Mouse (Mus musculus) MEL (cell line): Measurements from ENCODE around the gene Eef1akmt2. TPM values are rescaled to one million over a fixed set of nuclear protein-coding genes. Genes with fewer than 3 reads are reported as not detected.

Source experiments
- DNase-seq: peaks from one replicate; pipeline ENCODE4 v3.0.0; 2011; ENCODE audit warnings: low read depth, low spot score
- H3K27ac ChIP-seq: 2 replicates; pipeline ENCODE4 v1.5.1; 2012; ENCODE audit warnings: low read depth, mild to moderate bottlenecking, control low read depth, low read length, moderate library complexity; ENCODE audit not compliant: control insufficient read depth
- H3K27me3 ChIP-seq, 2 experiments: fragments of 150-350 bp in 1 of 2; sonication (generic) in 1 of 2; 2 replicates each; pipeline ENCODE4 v1.6.1; 2012; ENCODE audit warnings: low read length in 2 of 2, mild to moderate bottlenecking in 2 of 2, improper control_type of control experiment in 1 of 2, moderate library complexity in 1 of 2; ENCODE audit not compliant: insufficient read depth in 2 of 2, control insufficient read depth in 1 of 2
- H3K36me3 ChIP-seq, 2 experiments: 2 replicates each; pipeline ENCODE4 v1.6.1; 2012 to 2014; ENCODE audit warnings: low read length in 2 of 2, improper control_type of control experiment in 1 of 2, inconsistent platforms in 1 of 2, mild to moderate bottlenecking in 1 of 2; ENCODE audit not compliant: insufficient read depth in 2 of 2, control insufficient read depth in 1 of 2
- H3K4me1 ChIP-seq, 2 experiments: fragments of 150-350 bp in 1 of 2; sonication (generic) in 1 of 2; 2 replicates each; pipeline ENCODE4 v1.6.1; 2012; ENCODE audit warnings: low read length in 2 of 2, improper control_type of control experiment in 1 of 2, mild to moderate bottlenecking in 1 of 2; ENCODE audit not compliant: insufficient read depth in 2 of 2, control insufficient read depth in 1 of 2
- H3K4me3 ChIP-seq, 2 experiments: fragments of 150-350 bp in 1 of 2; sonication (generic) in 1 of 2; 2 replicates each; pipeline ENCODE4 v1.5.1; 2012; ENCODE audit warnings: low read depth in 2 of 2, low read length in 2 of 2, mild to moderate bottlenecking in 2 of 2, moderate library complexity in 2 of 2, control low read depth in 1 of 2, improper control_type of control experiment in 1 of 2; ENCODE audit not compliant: control insufficient read depth in 1 of 2, insufficient read depth in 1 of 2
- H3K79me2 ChIP-seq: 2 replicates; pipeline ENCODE4 v1.6.1; 2012; ENCODE audit warnings: mild to moderate bottlenecking, low read length, moderate library complexity; ENCODE audit not compliant: control insufficient read depth, poor library complexity, insufficient read depth
- H3K9ac ChIP-seq: 2 replicates; pipeline ENCODE4 v1.6.1; 2012; ENCODE audit warnings: low read depth, mild to moderate bottlenecking, control low read depth, low read length, moderate library complexity; ENCODE audit not compliant: control insufficient read depth, poor library complexity, severe bottlenecking
- H3K9me3 ChIP-seq: fragments of 150-350 bp; sonication (generic); replicated peaks from 2 replicates; pipeline ENCODE4 v1.6.1; 2012; ENCODE audit warnings: mild to moderate bottlenecking, low read length, improper control_type of control experiment, moderate library complexity; ENCODE audit not compliant: insufficient read depth
- BHLHE40 ChIP-seq: IDR thresholded peaks from 2 replicates; pipeline ENCODE4 v1.6.1; 2012; ENCODE audit warnings: low read depth, mild to moderate bottlenecking, inconsistent platforms, low read length, improper control_type of control experiment, borderline replicate concordance
- CHD2 ChIP-seq: IDR thresholded peaks from 2 replicates; pipeline ENCODE4 v1.6.1; 2011; ENCODE audit warnings: low read length, improper control_type of control experiment
- CTCF ChIP-seq, 3 experiments: IDR thresholded peaks in 2 of 3; conservative IDR thresholded peaks in 1 of 3; 2 replicates each; pipeline ENCODE4 v1.5.1; 2011 to 2012; ENCODE audit warnings: low read length in 3 of 3, low read depth in 2 of 3, mild to moderate bottlenecking in 2 of 3, improper control_type of control experiment in 1 of 3, inconsistent platforms in 1 of 3, mixed read lengths in 1 of 3, moderate library complexity in 1 of 3; ENCODE audit not compliant: control insufficient read depth in 1 of 3, insufficient read depth in 1 of 3, poor library complexity in 1 of 3, severe bottlenecking in 1 of 3
- ELF1 ChIP-seq: IDR thresholded peaks from 2 replicates; pipeline ENCODE4 v1.6.1; 2014; ENCODE audit warnings: low read depth, mild to moderate bottlenecking, inconsistent platforms, low read length, improper control_type of control experiment, moderate library complexity
- ETS1 ChIP-seq: IDR thresholded peaks from 2 replicates; pipeline ENCODE4 v1.6.1; 2012; ENCODE audit warnings: low read depth, mild to moderate bottlenecking, inconsistent platforms, low read length, improper control_type of control experiment, moderate library complexity
- GABPA ChIP-seq: IDR thresholded peaks from 2 replicates; pipeline ENCODE4 v1.6.1; 2012; ENCODE audit warnings: low read depth, mild to moderate bottlenecking, inconsistent platforms, low read length, improper control_type of control experiment, moderate library complexity
- GATA1 ChIP-seq: IDR thresholded peaks from 2 replicates; pipeline ENCODE4 v1.6.1; 2011; ENCODE audit warnings: low read depth, low read length, improper control_type of control experiment
- HCFC1 ChIP-seq: IDR thresholded peaks from 2 replicates; pipeline ENCODE4 v1.6.1; 2012; ENCODE audit warnings: low read depth, mild to moderate bottlenecking, inconsistent platforms, low read length, improper control_type of control experiment, moderate library complexity
- KAT2A ChIP-seq: conservative IDR thresholded peaks from 2 replicates; pipeline ENCODE4 v1.6.1; 2012; ENCODE audit warnings: low read depth, low read length, improper control_type of control experiment, inconsistent platforms
- MAZ ChIP-seq: IDR thresholded peaks from 2 replicates; pipeline ENCODE4 v1.6.1; 2012; ENCODE audit warnings: low read depth, mild to moderate bottlenecking, inconsistent platforms, low read length, improper control_type of control experiment
- MEF2A ChIP-seq: IDR thresholded peaks from 2 replicates; pipeline ENCODE4 v1.6.1; 2014; ENCODE audit warnings: low read depth, mild to moderate bottlenecking, inconsistent platforms, low read length, improper control_type of control experiment; ENCODE audit not compliant: poor library complexity, insufficient replicate concordance, severe bottlenecking; ENCODE audit errors: extremely low read depth
- MYB ChIP-seq: IDR thresholded peaks from 2 replicates; pipeline ENCODE4 v1.6.1; 2011; ENCODE audit warnings: mild to moderate bottlenecking, low read depth, low read length, improper control_type of control experiment
- MYC ChIP-seq: IDR thresholded peaks from 2 replicates; pipeline ENCODE4 v1.6.1; 2011; ENCODE audit warnings: low read depth, mild to moderate bottlenecking, low read length, improper control_type of control experiment, moderate library complexity
- NELFE ChIP-seq: IDR thresholded peaks from 2 replicates; pipeline ENCODE4 v1.6.1; 2011; ENCODE audit warnings: low read depth, low read length, improper control_type of control experiment
- POLR2A ChIP-seq, 2 experiments: IDR thresholded peaks; 2 replicates each; pipeline ENCODE4 v1.6.1; 2011 to 2012; ENCODE audit warnings: low read length in 2 of 2, mild to moderate bottlenecking in 2 of 2, control low read depth in 1 of 2, improper control_type of control experiment in 1 of 2, low read depth in 1 of 2, moderate library complexity in 1 of 2; ENCODE audit not compliant: control insufficient read depth in 1 of 2, insufficient read depth in 1 of 2, poor library complexity in 1 of 2
- POLR2AphosphoS2 ChIP-seq: IDR thresholded peaks from 2 replicates; pipeline ENCODE4 v1.6.1; 2011; ENCODE audit warnings: low read length, improper control_type of control experiment
- POLR2AphosphoS5 ChIP-seq: IDR thresholded peaks from 2 replicates; pipeline ENCODE4 v1.6.1; 2012; ENCODE audit warnings: low read depth, borderline replicate concordance, mild to moderate bottlenecking, inconsistent platforms, low read length, moderate library complexity, mixed read lengths
- RAD21 ChIP-seq: IDR thresholded peaks from 2 replicates; pipeline ENCODE4 v1.6.1; 2011; ENCODE audit warnings: mild to moderate bottlenecking, low read depth, low read length, improper control_type of control experiment
- TBP ChIP-seq: IDR thresholded peaks from 2 replicates; pipeline ENCODE4 v1.8.0; 2011; ENCODE audit warnings: low read depth, low read length, improper control_type of control experiment
- TCF12 ChIP-seq: IDR thresholded peaks from 2 replicates; pipeline ENCODE4 v1.6.1; 2014; ENCODE audit warnings: low read depth, mild to moderate bottlenecking, inconsistent platforms, low read length, improper control_type of control experiment, moderate library complexity
- USF1 ChIP-seq: IDR thresholded peaks from 2 replicates; pipeline ENCODE4 v1.6.1; 2014; ENCODE audit warnings: low read depth, mild to moderate bottlenecking, inconsistent platforms, low read length, improper control_type of control experiment, moderate library complexity
- USF2 ChIP-seq, 2 experiments: IDR thresholded peaks; 2 replicates each; pipeline ENCODE4 v1.6.1; 2011 to 2012; ENCODE audit warnings: improper control_type of control experiment in 2 of 2, low read length in 2 of 2, borderline replicate concordance in 1 of 2, inconsistent platforms in 1 of 2, low read depth in 1 of 2, mild to moderate bottlenecking in 1 of 2; ENCODE audit not compliant: insufficient read depth in 1 of 2
- ZC3H11A ChIP-seq: IDR thresholded peaks from 2 replicates; pipeline ENCODE4 v1.6.1; 2012; ENCODE audit warnings: low read depth, mild to moderate bottlenecking, inconsistent platforms, low read length, improper control_type of control experiment
- ZKSCAN1 ChIP-seq: IDR thresholded peaks from 2 replicates; pipeline ENCODE4 v1.6.1; 2012; ENCODE audit warnings: low read depth, mild to moderate bottlenecking, inconsistent platforms, low read length, improper control_type of control experiment, moderate library complexity
- ZNF384 ChIP-seq: IDR thresholded peaks from 2 replicates; pipeline ENCODE4 v1.6.1; 2012; ENCODE audit warnings: low read depth, mild to moderate bottlenecking, inconsistent platforms, low read length, improper control_type of control experiment
- polyA plus RNA-seq, 2 experiments: library from polyadenylated mRNA; stranded (reverse) in 1 of 2; unstranded in 1 of 2; fragments of >175 nt in 1 of 2; fragments of >200 nt in 1 of 2; gene quantifications; 2 replicates each; pipeline versions ENCODE4 v1.2.1 to v1.2.4; 2012; ENCODE audit warnings: low replicate concordance in 2 of 2, low read depth in 1 of 2; ENCODE audit not compliant: insufficient read length in 2 of 2, insufficient read depth in 1 of 2, missing spikeins in 1 of 2
- total RNA-seq: library from RNA; depleted of rRNA; stranded (reverse); fragments of 300-350 nt; gene quantifications from 2 replicates; pipeline ENCODE4 v1.2.3, GENCODE M21; 2012

Gene Eef1akmt2
- total and polyA plus RNA-seq, 3 experiments = 26.9 to 330 (median 27.0) TPM

- TF ChIP-seq TCF12 = no peak
- no peak for TF ChIP-seq ZKSCAN1
- no peak for TF ChIP-seq GATA1
- no peak for TF ChIP-seq ELF1
- TF ChIP-seq POLR2A (IDR thresholded peaks at IDR 0.05; ENCODE audit: control insufficient read depth in 1 of 2, insufficient read depth in 1 of 2, low read depth in 1 of 2, low read length in 2 of 2, poor library complexity in 1 of 2) = no peak
- no peak for TF ChIP-seq MAZ
- no peak for TF ChIP-seq POLR2AphosphoS5
- TF ChIP-seq MYC = no peak
- no peak for TF ChIP-seq NELFE
- TF ChIP-seq MYB = no peak
- no peak for TF ChIP-seq ZC3H11A
- H3K79me2 ChIP-seq = no peaks in the 10 kb centered on the region
- peaks cover 11 to 19% of the 10 kb centered on the region in 2 experiments for H3K4me1 ChIP-seq
- H3K9me3 ChIP-seq = no peaks in the 10 kb centered on the region
- no peak overlapping the region for H3K9ac ChIP-seq
- DNase-seq = no peak
- no peak overlapping the region for H3K27ac ChIP-seq
- H3K36me3 ChIP-seq = peaks cover 0 to 9% of the 10 kb centered on the region in 2 experiments; a peak in 2 of 4 replicates
- H3K27me3 ChIP-seq = no peaks in the 10 kb centered on the region
- H3K4me3 ChIP-seq = no peak overlapping the region
These were observed 37.7 kb upstream of the Eef1akmt2 start for GRCm38 (mm10) chr7:132890201-132890600.

GRCm38 (mm10) chr7:132889691-132890090 is 37.2 kb upstream of the Eef1akmt2 start:
- Histone ChIP-seq H3K9ac (no peak overlapping the region), H3K36me3 (peaks cover 0 to 9% of the 10 kb centered on the region in 2 experiments; a peak in 2 of 4 replicates), H3K4me3 (no peak overlapping the region), H3K79me2 (no peaks in the 10 kb centered on the region), H3K27ac (no peak overlapping the region), H3K27me3 (no peaks in the 10 kb centered on the region), H3K4me1 (peaks cover 11 to 19% of the 10 kb centered on the region in 2 experiments)
- DNase-seq = no peak
- TF ChIP-seq USF1 = no peak
- no peak for TF ChIP-seq MAZ
- TF ChIP-seq MEF2A = no peak
- no peak for TF ChIP-seq ZKSCAN1
- no peak for TF ChIP-seq TBP
- no peak for TF ChIP-seq GABPA
- TF ChIP-seq ETS1 = no peak
- no peak for TF ChIP-seq POLR2A (IDR thresholded peaks at IDR 0.05; ENCODE audit: control insufficient read depth in 1 of 2, insufficient read depth in 1 of 2, low read depth in 1 of 2, low read length in 2 of 2, poor library complexity in 1 of 2)
- no peak for TF ChIP-seq CTCF (IDR thresholded peaks at IDR 0.05 in 2 of 3, conservative IDR thresholded peaks at IDR 0.05 in 1 of 3; ENCODE audit: control insufficient read depth in 1 of 3, insufficient read depth in 1 of 3, low read depth in 2 of 3, low read length in 3 of 3, poor library complexity in 1 of 3, severe bottlenecking in 1 of 3)
- no peak for TF ChIP-seq ZNF384
- TF ChIP-seq HCFC1 = no peak
- TF ChIP-seq MYC = no peak
- no peak for TF ChIP-seq USF2 (IDR thresholded peaks at IDR 0.05; ENCODE audit: borderline replicate concordance in 1 of 2, insufficient read depth in 1 of 2, low read depth in 1 of 2, low read length in 2 of 2)
- no peak for TF ChIP-seq BHLHE40
- no peak for TF ChIP-seq CHD2
- TF ChIP-seq KAT2A = no peak
- TF ChIP-seq NELFE = no peak
- TF ChIP-seq POLR2AphosphoS2 = no peak
- TF ChIP-seq TCF12 = no peak
- TF ChIP-seq RAD21 = no peak
- TF ChIP-seq, all 39 proteins: peak for 0
- no peaks in the 10 kb centered on the region for H3K9me3 ChIP-seq
